Comparison of ENCODE assay signal across 8 mouse cellular contexts in the genomic region with DNA sequence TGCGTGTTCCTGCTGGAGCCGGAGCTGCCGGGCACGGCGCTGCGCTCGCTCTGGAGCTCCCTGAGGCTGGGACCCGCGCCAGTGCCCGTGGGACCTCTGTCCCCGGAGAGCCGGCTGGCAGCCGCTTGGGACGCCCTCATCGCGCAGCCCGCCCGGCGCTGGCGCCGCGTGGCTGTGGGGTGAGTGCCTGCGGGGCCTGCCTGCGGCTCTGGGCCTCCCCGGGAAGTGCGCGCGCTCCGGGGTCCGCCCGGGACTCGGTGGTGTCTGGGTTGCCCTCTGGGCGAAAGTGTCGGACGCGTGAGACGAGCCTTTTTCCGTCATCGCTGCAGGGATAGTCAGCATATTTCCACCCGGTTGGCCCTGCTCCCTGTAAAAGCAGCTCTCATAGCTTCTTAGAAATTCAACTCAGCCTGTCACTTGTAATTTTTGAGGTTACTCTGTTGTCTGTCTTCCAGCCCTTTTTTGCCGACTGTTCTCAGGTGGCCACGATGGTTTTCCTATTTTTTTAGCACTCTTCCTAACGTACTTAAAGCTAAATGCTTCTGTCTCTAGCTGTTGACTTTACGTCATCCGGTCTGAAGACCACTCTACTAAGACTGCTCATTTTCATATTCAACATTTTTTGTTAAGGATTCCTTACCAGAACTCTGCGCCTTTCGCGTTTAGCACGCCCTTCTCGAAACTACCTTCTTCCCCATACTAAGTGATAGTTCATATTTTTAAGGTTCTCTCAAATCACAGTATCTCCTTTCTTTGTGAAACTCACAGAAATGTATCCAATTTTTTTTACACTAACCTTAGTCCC. TPM values are rescaled to one million over a fixed set of nuclear protein-coding genes. Genes with fewer than 3 reads are reported as not detected.
DNase-seq lines count a peak whose midpoint lies in the region; ATAC-seq and TF ChIP-seq lines count a peak whose summit lies in the region.

No protein-coding gene starts in this region.

- H3K36me3 ChIP-seq in neural tube, embryonic 11.5 days (ENCODE audit: control insufficient read depth, insufficient read depth, low read length): no peaks in the 10 kb centered on the region
- no peaks in the 10 kb centered on the region for H3K36me3 ChIP-seq in embryonic facial prominence, embryonic 12.5 days
- H3K36me3 ChIP-seq in intestine, embryonic 15.5 days: no peaks in the 10 kb centered on the region

- no peak for TF ChIP-seq POLR2A in olfactory bulb, adult 2 months (IDR thresholded peaks at IDR 0.05; ENCODE audit: insufficient read depth, low read depth, low read length)

- H3K9me3 ChIP-seq in neural tube, embryonic 11.5 days (ENCODE audit: control insufficient read depth, low read length): no peaks in the 10 kb centered on the region
- no peaks in the 10 kb centered on the region for H3K9me3 ChIP-seq in embryonic facial prominence, embryonic 12.5 days
- no peaks in the 10 kb centered on the region for H3K9me3 ChIP-seq in intestine, embryonic 15.5 days

- no peak for DNase-seq in neural tube, embryonic 11.5 days (ENCODE audit: low spot score)
- no peak for DNase-seq in neural tube, embryonic 10.5 days (ENCODE audit: extremely low spot score, low spot score)
- DNase-seq in spleen, adult 12 weeks (ENCODE audit: low spot score): no peak
- DNase-seq in retina, embryonic 14.5 days (ENCODE audit: low spot score): no peak

- ATAC-seq in neural tube, embryonic 11.5 days (ENCODE audit: insufficient read depth, low FRiP score, low TSS enrichment): peak; percentile 62
- ATAC-seq in embryonic facial prominence, embryonic 12.5 days (ENCODE audit: insufficient number of reproducible peaks, insufficient read depth, low FRiP score, low TSS enrichment): peak; percentile 31
- peak; percentile 83 for ATAC-seq in intestine, embryonic 15.5 days
- ATAC-seq in erythroid progenitor cell, adult 5-6 weeks (replicated peaks; ENCODE audit: low FRiP score, poor library complexity, severe bottlenecking): no peak; the same call in 1 of the 2 replicates

- peak overlapping the region; percentile 88 for H3K9ac ChIP-seq in neural tube, embryonic 11.5 days (ENCODE audit: low read length)
- H3K9ac ChIP-seq in embryonic facial prominence, embryonic 12.5 days: peak overlapping the region; percentile 88
- H3K9ac ChIP-seq in intestine, embryonic 15.5 days: peak overlapping the region; percentile 86

- no peak for TF ChIP-seq CTCF in olfactory bulb, adult 2 months (IDR thresholded peaks at IDR 0.05; ENCODE audit: insufficient read depth, low read depth, low read length)

- peaks cover 7% of the 10 kb centered on the region for H3K4me1 ChIP-seq in neural tube, embryonic 11.5 days (ENCODE audit: control insufficient read depth, insufficient read depth, low read length)
- peaks cover 39% of the 10 kb centered on the region for H3K4me1 ChIP-seq in embryonic facial prominence, embryonic 12.5 days
- peaks cover 9% of the 10 kb centered on the region; the same call in 1 of the 2 replicates for H3K4me1 ChIP-seq in intestine, embryonic 15.5 days (replicated peaks)
- H3K4me1 ChIP-seq in olfactory bulb, adult 2 months (ENCODE audit: control insufficient read depth, insufficient read depth, low read length): no peaks in the 10 kb centered on the region

- peak overlapping the region; percentile 86 for H3K27ac ChIP-seq in neural tube, embryonic 11.5 days (ENCODE audit: low read depth, low read length)
- H3K27ac ChIP-seq in embryonic facial prominence, embryonic 12.5 days: peak overlapping the region; percentile 95
- peak overlapping the region; percentile 87 for H3K27ac ChIP-seq in intestine, embryonic 15.5 days
- no peak overlapping the region; the same call in 1 of the 2 replicates for H3K27ac ChIP-seq in olfactory bulb, adult 2 months (ENCODE audit: insufficient read depth, low read depth, low read length)

- H3K4me2 ChIP-seq in neural tube, embryonic 11.5 days (ENCODE audit: low read depth): peak overlapping the region; percentile 55
- peak overlapping the region; percentile 52 for H3K4me2 ChIP-seq in embryonic facial prominence, embryonic 12.5 days (replicated peaks)
- peak overlapping the region; percentile 73 for H3K4me2 ChIP-seq in intestine, embryonic 15.5 days (replicated peaks)

- 1% methylated on average over 47 of the region's 50 CpGs for WGBS in neural tube, embryonic 11.5 days
- 2% methylated on average over 50 of the region's 50 CpGs for WGBS in embryonic facial prominence, embryonic 12.5 days
- under 1% methylated on average over 44 of the region's 50 CpGs for WGBS in intestine, embryonic 15.5 days
- WGBS in olfactory bulb, adult 2 months: under 1% methylated on average over 50 of the region's 50 CpGs

- peak overlapping the region; percentile 85 for H3K4me3 ChIP-seq in neural tube, embryonic 11.5 days (ENCODE audit: low read depth, low read length)
- peak overlapping the region; percentile 91 for H3K4me3 ChIP-seq in embryonic facial prominence, embryonic 12.5 days
- H3K4me3 ChIP-seq in intestine, embryonic 15.5 days (replicated peaks): peak overlapping the region; percentile 99
- peak overlapping the region; percentile 75 for H3K4me3 ChIP-seq in olfactory bulb, adult 2 months (ENCODE audit: insufficient read depth, low read depth, low read length)

- no peaks in the 10 kb centered on the region for H3K27me3 ChIP-seq in neural tube, embryonic 11.5 days (ENCODE audit: control insufficient read depth, insufficient read depth, low read length)
- H3K27me3 ChIP-seq in embryonic facial prominence, embryonic 12.5 days: no peaks in the 10 kb centered on the region
- H3K27me3 ChIP-seq in intestine, embryonic 15.5 days (replicated peaks): no peaks in the 10 kb centered on the region

RNA-seq across cellular contexts. Expression of gene Adpgk, which starts 0.5 kb away (rescaled TPM):
- 48.6 and 50.0 TPM in 2 replicates for polyA plus RNA-seq in neural tube, embryonic 11.5 days (2014; fragmentation: Nextera tagmentation; extraction: Ambion mirVana)
- 42.5 and 45.8 TPM in 2 replicates for polyA plus RNA-seq in embryonic facial prominence, embryonic 12.5 days (2016; fragmentation: Nextera tagmentation; extraction: Ambion mirVana)
- polyA plus RNA-seq in intestine, embryonic 15.5 days (2015; fragmentation: Nextera tagmentation; extraction: Ambion mirVana): 31.1 and 31.3 TPM in 2 replicates
- polyA plus RNA-seq in olfactory bulb, adult 2 months (2012; ENCODE audit: insufficient read depth, insufficient read length, low replicate concordance, missing spikeins): not detected in 2 replicates
- 74.6 and 79.6 TPM in 2 replicates for total RNA-seq in erythroid progenitor cell, adult 5-6 weeks (2015; ENCODE audit: low replicate concordance)
- total RNA-seq in erythroid progenitor cell, adult 5-6 weeks (2017; ENCODE audit: low replicate concordance): 35.3 and 57.7 TPM in 2 replicates
